Mouse (Mus musculus) ZHBTc4 (cell line): ENCODE data around the gene Homer3.
A peak's percentile ranks its signal among the peaks of the same experiment; 100 is the strongest.

Experiments
- DNase-seq: peaks from one replicate; pipeline ENCODE4 v3.0.0-alpha.2; 2011; ENCODE audit warnings: low read depth, low spot score

Gene Homer3

DNA sequence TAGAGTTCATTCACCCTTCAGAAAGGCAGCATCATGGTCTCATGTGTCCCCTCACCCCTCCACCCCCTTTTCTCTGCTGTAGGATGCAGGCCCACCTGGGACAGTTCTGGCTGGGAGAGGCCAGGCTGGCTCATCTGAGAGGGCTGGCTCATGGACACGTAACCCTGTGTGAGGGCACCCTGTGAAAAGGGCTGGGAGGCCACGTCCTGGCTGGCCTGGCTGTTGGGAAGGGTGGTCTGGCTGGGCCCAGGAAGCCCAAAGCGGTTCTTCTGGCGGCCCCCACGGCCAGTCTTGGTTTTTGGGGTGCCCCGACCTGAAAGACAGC is 50.2 kb downstream of the Homer3 start:
- DNase-seq, result no peak

- no peak for DNase-seq
These were observed 56.3 kb downstream of the Homer3 start for GRCm38 (mm10) chr8:70338931-70339330.

DNA sequence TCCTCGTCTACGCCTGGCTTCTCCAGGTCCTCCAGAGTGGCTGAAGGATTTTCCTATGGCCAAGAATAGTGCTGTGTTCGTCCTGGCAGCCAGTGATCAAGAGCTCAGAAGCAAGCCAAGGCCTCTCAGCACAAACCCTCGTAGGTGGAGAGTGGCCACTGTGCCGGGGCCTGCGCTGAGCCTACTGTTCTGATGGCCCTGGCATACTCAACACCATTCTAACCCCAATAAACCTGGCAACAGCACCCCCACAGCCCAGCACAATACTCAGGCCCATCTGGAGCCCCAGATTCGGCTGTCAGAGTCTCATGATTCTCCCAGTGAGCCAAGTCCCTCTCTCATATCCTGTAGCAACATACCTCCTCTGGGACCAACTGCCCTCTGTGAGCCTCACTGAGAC is 58.0 kb downstream of the Homer3 start:
- no peak for DNase-seq

- DNase-seq, result no peak
These were observed 59.4 kb downstream of the Homer3 start for GRCm38 (mm10) chr8:70342007-70342406.

- DNase-seq, result no peak
These were observed 60.4 kb downstream of the Homer3 start for GRCm38 (mm10) chr8:70343076-70343475.

DNA sequence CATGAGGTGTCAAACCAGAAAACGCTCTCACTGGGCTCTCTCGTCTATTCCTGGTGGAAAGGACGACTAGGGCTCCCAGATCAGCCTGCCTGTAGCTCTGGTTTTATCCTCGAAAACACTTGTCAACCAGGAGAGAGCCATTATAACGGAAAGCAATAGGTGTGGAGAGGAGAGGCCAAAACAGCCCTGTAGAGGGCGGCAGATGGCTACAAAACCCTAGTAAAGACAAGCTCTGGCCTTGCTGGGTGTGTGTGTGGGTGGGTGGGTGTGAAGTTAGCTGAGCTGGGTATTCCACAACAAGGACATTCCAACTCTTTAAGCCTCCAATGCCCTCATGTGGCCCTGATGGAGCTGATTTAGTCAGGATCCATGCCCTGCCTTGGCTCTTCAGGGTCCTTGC is 61.1 kb downstream of the Homer3 start:
- peak; percentile 73 for DNase-seq
